Mouse (Mus musculus): Measurements from ENCODE around the gene Supt4a. TPM values are rescaled to one million over a fixed set of nuclear protein-coding genes. Genes with fewer than 3 reads are reported as not detected.
A peak's percentile ranks its signal among the peaks of the same experiment; 100 is the strongest.

Supt4a gene
- polyA plus RNA-seq, 1 experiment from 2014 or later, result 159 TPM

DNA sequence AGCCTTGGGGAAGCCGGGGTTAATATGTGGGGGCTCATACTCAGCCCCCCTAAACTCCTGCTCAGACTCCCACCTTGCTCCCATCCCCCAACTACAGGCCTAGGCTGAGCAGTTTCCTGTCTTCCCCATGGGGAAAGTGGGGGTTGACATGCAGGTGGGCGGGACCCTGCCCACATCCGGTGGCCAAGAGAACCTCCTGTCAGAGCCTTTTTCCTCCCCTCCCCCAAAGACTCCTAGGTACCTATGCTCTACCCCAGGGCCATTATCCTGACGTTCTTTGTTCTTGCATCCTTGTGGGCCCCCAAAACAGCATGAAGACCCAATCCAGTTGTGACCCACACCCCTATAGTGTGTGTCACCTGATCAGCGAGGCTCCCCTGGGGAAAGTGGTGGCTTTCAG lies 17.3 kb downstream of the Supt4a start:
- H3K9ac ChIP-seq, result no peak overlapping the region
- no peak overlapping the region for H3K4me2 ChIP-seq (replicated peaks)
- H3K27ac ChIP-seq, result no peak overlapping the region
- no peaks in the 10 kb centered on the region for H3K9me3 ChIP-seq
- ATAC-seq (ENCODE audit: low FRiP score, low read depth), result no peak
- no peaks in the 10 kb centered on the region for H3K36me3 ChIP-seq
- no peak overlapping the region for H3K4me3 ChIP-seq
- peaks cover 13% of the 10 kb centered on the region for H3K27me3 ChIP-seq
- no peaks in the 10 kb centered on the region for H3K4me1 ChIP-seq
- 73% methylated on average over 5 of the region's 5 CpGs for WGBS

DNA sequence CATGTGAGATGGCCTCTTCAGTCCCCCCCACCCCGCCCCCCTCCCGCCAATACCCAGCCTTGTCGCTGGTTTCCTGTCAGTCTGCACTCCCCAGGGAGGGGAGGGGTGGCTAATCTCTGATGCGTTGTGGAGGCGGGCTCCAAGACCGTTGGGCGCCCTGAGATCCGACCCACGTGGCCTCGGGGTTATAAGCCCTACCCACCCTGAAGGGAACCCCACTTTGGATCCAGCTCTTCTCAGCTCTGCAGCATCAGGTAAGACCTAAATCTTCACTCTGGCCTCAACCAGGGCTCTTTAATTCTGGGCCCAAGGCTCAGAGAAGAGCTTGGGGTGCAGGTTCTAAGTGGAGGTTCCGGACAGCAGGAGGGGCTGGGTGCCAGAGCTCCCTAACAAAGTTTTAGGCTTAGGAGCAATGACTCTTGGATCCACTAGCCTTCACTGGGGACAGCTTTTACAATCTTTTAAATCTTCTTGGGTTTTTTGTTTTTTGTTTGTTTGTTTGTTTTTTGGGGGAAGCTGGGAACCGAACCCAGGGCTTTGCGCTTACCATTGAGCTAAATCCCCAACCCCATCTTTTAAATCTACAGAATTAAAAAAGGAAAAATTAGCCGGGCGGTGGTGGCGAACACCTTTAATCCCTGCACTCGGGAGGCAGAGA lies 18.1 kb downstream of the Supt4a start:
- Histone ChIP-seq H3K27me3 (peaks cover 22% of the 10 kb centered on the region), H3K9ac (no peak overlapping the region), H3K9me3 (no peaks in the 10 kb centered on the region), H3K27ac (no peak overlapping the region), H3K36me3 (no peaks in the 10 kb centered on the region), H3K4me3 (no peak overlapping the region), H3K4me2 (replicated peaks) (no peak overlapping the region), H3K4me1 (0 out of 2 replicates have a peak, but pooled peaks cover 4% of the 10 kb centered on the region)
- WGBS, result 79% methylated on average over 17 of the region's 17 CpGs
- no peak for ATAC-seq (ENCODE audit: low FRiP score, low read depth)

GRCm38 (mm10) chr11:87756251-87756820 lies 19.0 kb downstream of the Supt4a start:
- Histone ChIP-seq H3K4me3 (peak overlapping the region; percentile 4; the same call in 1 of the 2 replicates), H3K4me2 (replicated peaks) (no peak overlapping the region), H3K4me1 (0 out of 2 replicates have a peak, but pooled peaks cover 4% of the 10 kb centered on the region), H3K27me3 (peaks cover 30% of the 10 kb centered on the region), H3K27ac (no peak overlapping the region), H3K9ac (no peak overlapping the region), H3K9me3 (no peaks in the 10 kb centered on the region), H3K36me3 (no peaks in the 10 kb centered on the region)
- no peak for ATAC-seq (ENCODE audit: low FRiP score, low read depth)
- WGBS, result 87% methylated on average over 15 of the region's 15 CpGs

DNA sequence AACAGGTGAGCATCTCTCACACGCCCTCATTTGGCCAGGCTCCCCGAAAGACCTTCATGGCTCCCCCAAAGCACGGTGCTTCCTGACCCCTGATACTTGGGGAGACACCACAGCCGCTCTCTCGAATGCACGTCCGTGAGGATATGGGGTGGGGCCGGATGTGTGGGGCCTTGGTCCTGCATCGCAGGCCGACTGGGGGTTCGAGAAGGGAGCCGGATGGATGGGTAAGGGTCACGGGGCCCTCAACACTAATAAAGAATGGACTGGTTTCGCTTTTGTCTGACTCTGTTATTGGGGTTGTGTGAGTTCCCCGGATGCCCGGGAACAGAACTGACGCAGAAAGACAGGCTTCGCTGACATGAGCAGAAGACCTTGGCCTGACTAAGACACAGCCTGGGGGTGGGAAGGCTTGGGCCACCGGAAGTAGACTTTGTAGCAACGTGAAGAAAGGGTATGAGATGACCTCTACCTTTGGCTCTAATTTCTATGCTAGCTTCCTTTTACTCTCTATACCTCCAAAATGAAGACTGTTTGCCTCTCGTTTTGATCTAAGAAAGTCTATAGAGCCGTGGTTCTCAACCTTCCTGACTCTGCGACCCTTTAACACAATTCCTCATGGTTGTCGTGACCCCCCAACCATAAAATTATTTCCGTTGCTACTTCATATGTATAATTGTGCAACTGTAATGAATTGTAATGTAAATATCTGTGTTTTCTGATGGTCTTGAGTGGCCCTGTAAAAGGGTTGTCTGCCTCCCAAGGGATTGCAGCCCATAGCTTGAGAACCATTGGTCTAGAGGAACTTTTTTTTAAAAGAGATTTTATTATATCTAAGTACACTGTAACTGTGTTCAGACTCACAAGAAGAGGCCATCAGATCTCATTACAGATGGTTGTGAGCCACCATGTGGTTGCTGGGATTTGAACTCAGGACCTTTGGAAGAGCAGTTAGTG lies 19.9 kb downstream of the Supt4a start:
- no peak overlapping the region for H3K27ac ChIP-seq
- no peaks in the 10 kb centered on the region for H3K9me3 ChIP-seq
- ATAC-seq (ENCODE audit: low FRiP score, low read depth), result no peak
- no peaks in the 10 kb centered on the region for H3K36me3 ChIP-seq
- H3K9ac ChIP-seq, result no peak overlapping the region
- peak overlapping the region; percentile 11; the same call in 1 of the 2 replicates for H3K4me3 ChIP-seq
- no peak overlapping the region for H3K4me2 ChIP-seq (replicated peaks)
- 0 out of 2 replicates have a peak, but pooled peaks cover 4% of the 10 kb centered on the region for H3K4me1 ChIP-seq
- 88% methylated on average over 25 of the region's 25 CpGs for WGBS
- H3K27me3 ChIP-seq, result peaks cover 40% of the 10 kb centered on the region

GRCm38 (mm10) chr11:87758161-87758911 lies 21.0 kb downstream of the Supt4a start:
- no peak overlapping the region for H3K4me2 ChIP-seq (replicated peaks)
- no peak overlapping the region for H3K4me3 ChIP-seq
- H3K27me3 ChIP-seq, result peaks cover 50% of the 10 kb centered on the region
- no peaks in the 10 kb centered on the region for H3K36me3 ChIP-seq
- H3K9me3 ChIP-seq, result no peaks in the 10 kb centered on the region
- peaks cover 9% of the 10 kb centered on the region for H3K4me1 ChIP-seq
- no peak overlapping the region for H3K9ac ChIP-seq
- ATAC-seq (ENCODE audit: low FRiP score, low read depth), result no peak
- H3K27ac ChIP-seq, result no peak overlapping the region
- WGBS, result 78% methylated on average over 7 of the region's 7 CpGs

- no peaks in the 10 kb centered on the region for H3K36me3 ChIP-seq
- no peaks in the 10 kb centered on the region for H3K9me3 ChIP-seq
- no peak overlapping the region for H3K4me3 ChIP-seq
- no peak overlapping the region for H3K4me2 ChIP-seq (replicated peaks)
- no peak overlapping the region for H3K9ac ChIP-seq
- H3K27me3 ChIP-seq, result peaks cover 58% of the 10 kb centered on the region
- peaks cover 16% of the 10 kb centered on the region for H3K4me1 ChIP-seq
- no peak overlapping the region for H3K27ac ChIP-seq
- no peak for ATAC-seq (ENCODE audit: low FRiP score, low read depth)
- 72% methylated on average over 4 of the region's 4 CpGs for WGBS
These were observed 21.7 kb downstream of the Supt4a start for GRCm38 (mm10) chr11:87758957-87759608.

GRCm38 (mm10) chr11:87759609-87760005 lies 22.3 kb downstream of the Supt4a start:
- peaks cover 21% of the 10 kb centered on the region for H3K4me1 ChIP-seq
- no peak overlapping the region for H3K4me3 ChIP-seq
- WGBS, result 7% methylated on average over 3 of the region's 3 CpGs
- H3K4me2 ChIP-seq (replicated peaks), result no peak overlapping the region
- H3K9ac ChIP-seq, result no peak overlapping the region
- H3K27ac ChIP-seq, result no peak overlapping the region
- no peaks in the 10 kb centered on the region for H3K9me3 ChIP-seq
- H3K27me3 ChIP-seq, result peaks cover 63% of the 10 kb centered on the region
- ATAC-seq (ENCODE audit: low FRiP score, low read depth), result no peak
- no peaks in the 10 kb centered on the region for H3K36me3 ChIP-seq

DNA sequence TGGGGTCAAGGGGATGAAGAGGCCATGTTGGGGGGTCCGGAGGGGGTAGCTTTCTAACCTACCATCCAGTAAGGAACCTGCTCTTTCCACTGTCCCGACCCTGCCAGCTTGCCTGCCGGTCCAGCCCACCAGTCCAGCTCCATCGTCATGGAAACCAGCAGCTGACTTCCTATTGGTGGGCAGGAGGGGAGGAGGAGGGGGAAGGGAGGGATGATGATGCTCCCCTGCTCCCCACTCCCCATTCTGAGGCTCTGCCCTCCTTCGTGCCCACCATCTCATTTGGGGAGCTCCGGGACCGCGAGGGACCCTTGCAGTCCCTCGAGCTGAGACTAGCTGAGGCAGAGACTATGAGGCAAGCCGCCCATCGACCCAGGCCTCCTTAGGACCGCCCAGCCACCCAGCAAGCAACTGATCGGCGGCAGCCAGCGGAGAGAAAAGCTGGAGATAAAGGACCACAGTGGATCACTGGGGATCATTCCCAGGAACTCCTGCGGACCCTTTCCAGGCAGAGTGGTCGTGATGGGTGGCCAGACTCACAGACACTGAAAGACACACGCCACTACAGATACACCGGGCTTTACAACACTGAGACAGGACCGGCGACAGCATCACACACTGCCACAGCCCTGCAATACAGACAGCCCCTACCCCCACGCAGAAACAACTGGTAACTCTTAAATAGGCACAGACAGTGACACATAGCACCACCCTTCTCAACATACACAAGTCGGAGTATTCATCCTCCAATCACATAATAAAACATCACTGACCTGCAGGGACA lies 23.1 kb downstream of the Supt4a start, which contains the start of gene Tspoap1:
TSS of gene Tspoap1 (plus strand) at position 241 of the 781 bp plus-strand sequence.
- no peaks in the 10 kb centered on the region for H3K36me3 ChIP-seq
- 0 out of 2 replicates have a peak within 1 kb of the TSS, but pooled peaks have one; percentile 13 for H3K9ac ChIP-seq
- peaks cover 72% of the 10 kb centered on the region for H3K27me3 ChIP-seq
- peak within 1 kb of the TSS; percentile 30; the same call in 1 of the 2 replicates for H3K4me2 ChIP-seq (replicated peaks)
- H3K4me3 ChIP-seq, result 0 out of 2 replicates have a peak within 1 kb of the TSS, but pooled peaks have one; percentile 7
- no peak for ATAC-seq (ENCODE audit: low FRiP score, low read depth)
- peaks cover 25% of the 10 kb centered on the region for H3K4me1 ChIP-seq
- H3K27ac ChIP-seq, result no peak within 1 kb of the TSS
- H3K9me3 ChIP-seq, result no peaks in the 10 kb centered on the region
- 8% methylated on average over 23 of the region's 23 CpGs for WGBS

- no peak for ATAC-seq (ENCODE audit: low FRiP score, low read depth)
- no peaks in the 10 kb centered on the region for H3K36me3 ChIP-seq
- 66% methylated on average over 11 of the region's 11 CpGs for WGBS
- no peak overlapping the region for H3K27ac ChIP-seq
- H3K4me2 ChIP-seq (replicated peaks), result no peak overlapping the region
- H3K4me3 ChIP-seq, result no peak overlapping the region
- H3K4me1 ChIP-seq, result peaks cover 25% of the 10 kb centered on the region
- H3K27me3 ChIP-seq, result peaks cover 79% of the 10 kb centered on the region
- H3K9me3 ChIP-seq, result no peaks in the 10 kb centered on the region
- H3K9ac ChIP-seq, result no peak overlapping the region
These were observed 23.9 kb downstream of the Supt4a start for GRCm38 (mm10) chr11:87761181-87761721.

GRCm38 (mm10) chr11:87761806-87762701 lies 24.7 kb downstream of the Supt4a start:
- H3K4me1 ChIP-seq, result peaks cover 25% of the 10 kb centered on the region
- no peak overlapping the region for H3K27ac ChIP-seq
- no peak overlapping the region for H3K4me3 ChIP-seq
- H3K4me2 ChIP-seq (replicated peaks), result no peak overlapping the region
- WGBS, result 76% methylated on average over 14 of the region's 14 CpGs
- H3K9me3 ChIP-seq, result no peaks in the 10 kb centered on the region
- ATAC-seq (ENCODE audit: low FRiP score, low read depth), result no peak
- peaks cover 87% of the 10 kb centered on the region for H3K27me3 ChIP-seq
- H3K9ac ChIP-seq, result no peak overlapping the region
- H3K36me3 ChIP-seq, result no peaks in the 10 kb centered on the region

Measured in limb, embryonic 13.5 days (tissue).